In the genomic region with DNA sequence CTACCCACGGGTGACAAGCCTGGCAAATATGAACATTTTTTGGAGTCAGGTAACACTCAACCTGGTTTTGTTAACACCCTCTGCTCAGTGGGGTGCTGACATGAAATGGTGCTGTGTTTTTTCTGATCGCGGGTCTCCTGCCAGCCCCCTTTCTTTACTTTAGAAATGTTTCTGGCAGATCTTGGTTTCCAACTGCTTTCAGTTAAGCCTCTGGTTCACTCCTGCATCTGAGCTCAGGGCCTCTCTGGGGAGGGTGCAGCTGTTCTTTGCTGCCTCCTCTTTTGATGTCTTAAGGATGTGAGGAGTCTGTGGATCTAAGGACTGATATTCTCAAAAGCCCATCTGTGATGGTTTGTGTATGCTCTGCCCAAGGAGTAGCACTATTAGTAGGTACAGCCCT, we compare ENCODE assay signal across 16 mouse cellular contexts. TPM values are rescaled to one million over a fixed set of nuclear protein-coding genes. Genes with fewer than 3 reads are reported as not detected.
A peak's percentile ranks its signal among the peaks of the same experiment; 100 is the strongest.
DNase-seq lines count a peak whose midpoint lies in the region; ATAC-seq lines count a peak whose summit lies in the region.
"Had no signal": no experiment of that assay in that cellular context is flagged by ENCODE, and none has a peak within 500 bp of the region (broad histone marks: within the 10 kb centered on the region; RNA-seq: fewer than 3 reads in every experiment).

No protein-coding gene starts in this region.

- 70% methylated on average over 3 of the region's 3 CpGs for WGBS in midbrain, embryonic 13.5 days
- 68% methylated on average over 3 of the region's 3 CpGs for WGBS in midbrain, embryonic 10.5 days
- WGBS in midbrain, embryonic 16.5 days = 36% methylated on average over 3 of the region's 3 CpGs
- WGBS in kidney, embryonic 15.5 days = 39% methylated on average over 3 of the region's 3 CpGs

- no peak overlapping the region for H3K4me2 ChIP-seq in midbrain, embryonic 13.5 days (replicated peaks)
- H3K4me2 ChIP-seq in midbrain, embryonic 16.5 days (ENCODE audit: low read length) = no peak overlapping the region
- no peak overlapping the region for H3K4me2 ChIP-seq in kidney, embryonic 15.5 days
- H3K4me2 ChIP-seq: heart, embryonic 11.5 days had no signal

- no peak for ATAC-seq in CD4-positive, CD25-positive, alpha-beta regulatory T cell, adult 4 months
- ATAC-seq in midbrain, embryonic 13.5 days = 0 out of 2 replicates have a peak, but pooled peaks have one; percentile 37
- ATAC-seq in midbrain, embryonic 16.5 days = no peak
- no peak for ATAC-seq in kidney, embryonic 15.5 days (replicated peaks; ENCODE audit: low FRiP score)
- ATAC-seq: forebrain, embryonic 16.5 days had no signal

- H3K36me3 ChIP-seq in midbrain, embryonic 13.5 days = no peaks in the 10 kb centered on the region
- H3K36me3 ChIP-seq in midbrain, embryonic 10.5 days = no peaks in the 10 kb centered on the region
- no peaks in the 10 kb centered on the region for H3K36me3 ChIP-seq in midbrain, embryonic 16.5 days (ENCODE audit: control insufficient read depth, insufficient read depth, low read length)
- no peaks in the 10 kb centered on the region for H3K36me3 ChIP-seq in kidney, embryonic 15.5 days

- peaks cover 35% of the 10 kb centered on the region for H3K4me1 ChIP-seq in midbrain, embryonic 13.5 days (replicated peaks)
- 0 out of 2 replicates have a peak, but pooled peaks cover 6% of the 10 kb centered on the region for H3K4me1 ChIP-seq in midbrain, embryonic 10.5 days
- H3K4me1 ChIP-seq in midbrain, embryonic 16.5 days (ENCODE audit: control insufficient read depth, insufficient read depth, low read length) = peaks cover 9% of the 10 kb centered on the region; the same call in 1 of the 2 replicates
- H3K4me1 ChIP-seq in kidney, embryonic 15.5 days = peaks cover 19% of the 10 kb centered on the region

- no peaks in the 10 kb centered on the region for H3K9me3 ChIP-seq in midbrain, embryonic 13.5 days
- no peaks in the 10 kb centered on the region for H3K9me3 ChIP-seq in midbrain, embryonic 10.5 days (replicated peaks)
- H3K9me3 ChIP-seq in midbrain, embryonic 16.5 days (replicated peaks; ENCODE audit: control insufficient read depth, low read length, poor library complexity, severe bottlenecking) = no peaks in the 10 kb centered on the region
- H3K9me3 ChIP-seq in kidney, embryonic 15.5 days (replicated peaks) = no peaks in the 10 kb centered on the region

- DNase-seq in CD4-positive, CD25-positive, alpha-beta regulatory T cell, adult 2 months (ENCODE audit: low read depth, low spot score) = peak; percentile 7
- no peak for DNase-seq in midbrain, embryonic 10.5 days (ENCODE audit: low spot score)
- peak; percentile 60 for DNase-seq in thymus, postnatal 4 days
- no peak for DNase-seq in cerebellum, postnatal 25 days
- DNase-seq: adrenal gland, postnatal 36 days; cerebellum, postnatal 10 days; gastrocnemius, postnatal 14 days; heart, postnatal 4 days; kidney, adult 8-10 months; lung, postnatal 10 days had no signal

- no peaks in the 10 kb centered on the region for H3K27me3 ChIP-seq in midbrain, embryonic 13.5 days
- H3K27me3 ChIP-seq in midbrain, embryonic 10.5 days (ENCODE audit: low read depth, poor library complexity, severe bottlenecking) = no peaks in the 10 kb centered on the region
- H3K27me3 ChIP-seq in midbrain, embryonic 16.5 days (ENCODE audit: control insufficient read depth, insufficient read depth, low read depth, low read length) = no peaks in the 10 kb centered on the region
- 0 out of 2 replicates have a peak, but pooled peaks cover 5% of the 10 kb centered on the region for H3K27me3 ChIP-seq in kidney, embryonic 15.5 days

- H3K4me3 ChIP-seq in midbrain, embryonic 13.5 days (replicated peaks) = no peak overlapping the region
- H3K4me3 ChIP-seq in midbrain, embryonic 10.5 days = no peak overlapping the region
- no peak overlapping the region for H3K4me3 ChIP-seq in midbrain, embryonic 16.5 days (ENCODE audit: low read depth, low read length)
- no peak overlapping the region for H3K4me3 ChIP-seq in kidney, embryonic 15.5 days (replicated peaks)

- H3K9ac ChIP-seq in midbrain, embryonic 13.5 days (replicated peaks) = no peak overlapping the region
- H3K9ac ChIP-seq in midbrain, embryonic 16.5 days (ENCODE audit: low read depth, low read length) = no peak overlapping the region
- no peak overlapping the region for H3K9ac ChIP-seq in kidney, embryonic 15.5 days

- H3K27ac ChIP-seq in midbrain, embryonic 13.5 days = peak overlapping the region; percentile 45; the same call in 1 of the 2 replicates
- no peak overlapping the region for H3K27ac ChIP-seq in midbrain, embryonic 10.5 days (replicated peaks)
- H3K27ac ChIP-seq in midbrain, embryonic 16.5 days (ENCODE audit: low read length) = peak overlapping the region; percentile 25; the same call in 1 of the 2 replicates
- H3K27ac ChIP-seq in kidney, embryonic 15.5 days = no peak overlapping the region

RNA-seq across cellular contexts. Expression of a gene that starts 55.1 kb away (rescaled TPM):
- polyA plus RNA-seq in CD4-positive, CD25-positive, alpha-beta regulatory T cell, adult 4 months (2017; shearing (Covaris generic)) = 1 to 10 TPM; 2.5 to 7.8 TPM
- polyA plus RNA-seq in midbrain, embryonic 13.5 days (2015; fragmentation: Nextera tagmentation; extraction: Ambion mirVana) = 3.1 and 3.4 TPM in 2 replicates
- 6.7 and 7.1 TPM in 2 replicates for polyA plus RNA-seq in midbrain, embryonic 10.5 days (2016; fragmentation: Nextera tagmentation; extraction: Ambion mirVana)
- 3.8 TPM in 2 replicates for polyA plus RNA-seq in midbrain, embryonic 16.5 days (2015; fragmentation: Nextera tagmentation; extraction: Ambion mirVana)
- 5.5 TPM in 2 replicates for polyA plus RNA-seq in kidney, embryonic 15.5 days (2015; fragmentation: Nextera tagmentation; extraction: Ambion mirVana)

RNA-seq across cellular contexts. Expression of a gene that starts 55.2 kb away (rescaled TPM):
- polyA plus RNA-seq in CD4-positive, CD25-positive, alpha-beta regulatory T cell, adult 4 months (2017; shearing (Covaris generic)) = 10 to 100 TPM; 12.3 to 13.2 TPM
- polyA plus RNA-seq in midbrain, embryonic 13.5 days (2015; fragmentation: Nextera tagmentation; extraction: Ambion mirVana) = 26.4 and 27.1 TPM in 2 replicates
- 39.5 and 41.6 TPM in 2 replicates for polyA plus RNA-seq in midbrain, embryonic 10.5 days (2016; fragmentation: Nextera tagmentation; extraction: Ambion mirVana)
- polyA plus RNA-seq in midbrain, embryonic 16.5 days (2015; fragmentation: Nextera tagmentation; extraction: Ambion mirVana) = 19.4 and 20.5 TPM in 2 replicates
- polyA plus RNA-seq in kidney, embryonic 15.5 days (2015; fragmentation: Nextera tagmentation; extraction: Ambion mirVana) = 39.4 and 40.9 TPM in 2 replicates

Comparison
In these comparisons a context has a peak if more than half of its experiments do, and no peak if none do; other contexts are left out.
1. H3K27ac ChIP-seq: peak in midbrain, embryonic 13.5 days (single experiment) and midbrain, embryonic 16.5 days (single experiment); none in midbrain, embryonic 10.5 days (single experiment) and kidney, embryonic 15.5 days (single experiment).
2. DNase-seq: peak in CD4-positive, CD25-positive, alpha-beta regulatory T cell, adult 2 months (single experiment) and thymus, postnatal 4 days (single experiment); none in midbrain, embryonic 10.5 days (single experiment) and cerebellum, postnatal 25 days (0 of 2).